Mouse (Mus musculus): ENCODE data around the gene Vmn1r71. TPM values are rescaled to one million over a fixed set of nuclear protein-coding genes. Genes with fewer than 3 reads are reported as not detected.
"Not testable (repeated sequence)": the region's sequence is repeated elsewhere in the genome, so short reads cannot be mapped to it uniquely, and the experiment has no call there.

The Vmn1r71 gene
- polyA plus RNA-seq (2014; fragmentation: Nextera tagmentation; extraction: Ambion mirVana), result not detected in 2 replicates

DNA sequence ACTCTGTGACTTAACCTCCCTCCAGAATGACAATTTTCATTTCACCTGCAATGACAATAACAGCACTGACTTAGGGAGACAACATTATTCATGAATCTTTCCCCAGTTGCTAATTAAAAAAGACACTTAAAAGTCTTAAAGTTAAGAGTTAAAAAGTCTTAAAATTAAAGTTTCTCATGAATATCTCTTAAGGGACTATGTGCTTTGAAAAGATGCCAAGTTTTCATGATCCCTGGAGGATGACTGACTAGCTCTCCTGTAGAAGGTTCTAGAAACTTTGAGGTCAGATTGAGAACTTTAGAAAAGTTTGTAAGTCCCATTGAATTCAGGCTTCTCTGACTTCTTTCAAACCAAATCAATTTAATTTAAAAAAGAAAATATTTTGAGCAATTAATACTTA lies at the start of gene Vmn1r71:
TSS of gene Vmn1r71 (minus strand) at position 101 of the 400 bp plus-strand sequence.
- H3K9ac ChIP-seq (ENCODE audit: low read length), result no peak within 1 kb of the TSS
- no peak within 1 kb of the TSS for H3K4me3 ChIP-seq (ENCODE audit: low read depth, low read length)
- peaks cover 7% of the 10 kb centered on the region for H3K9me3 ChIP-seq (ENCODE audit: control insufficient read depth, low read length)
- no peaks in the 10 kb centered on the region for H3K4me1 ChIP-seq (ENCODE audit: control insufficient read depth, insufficient read depth, low read length)
- DNase-seq (ENCODE audit: low spot score) (no peak), ATAC-seq (ENCODE audit: insufficient number of reproducible peaks, low FRiP score, low TSS enrichment, low read depth) (no peak)
- no peak within 1 kb of the TSS for H3K4me2 ChIP-seq (ENCODE audit: low read depth, severe bottlenecking)
- no peak within 1 kb of the TSS for H3K27ac ChIP-seq (replicated peaks; ENCODE audit: low read depth, low read length)
- no peaks in the 10 kb centered on the region for H3K36me3 ChIP-seq (ENCODE audit: control insufficient read depth, insufficient read depth, low read length)
- no peaks in the 10 kb centered on the region for H3K27me3 ChIP-seq (ENCODE audit: control insufficient read depth, insufficient read depth, low read length)

DNA sequence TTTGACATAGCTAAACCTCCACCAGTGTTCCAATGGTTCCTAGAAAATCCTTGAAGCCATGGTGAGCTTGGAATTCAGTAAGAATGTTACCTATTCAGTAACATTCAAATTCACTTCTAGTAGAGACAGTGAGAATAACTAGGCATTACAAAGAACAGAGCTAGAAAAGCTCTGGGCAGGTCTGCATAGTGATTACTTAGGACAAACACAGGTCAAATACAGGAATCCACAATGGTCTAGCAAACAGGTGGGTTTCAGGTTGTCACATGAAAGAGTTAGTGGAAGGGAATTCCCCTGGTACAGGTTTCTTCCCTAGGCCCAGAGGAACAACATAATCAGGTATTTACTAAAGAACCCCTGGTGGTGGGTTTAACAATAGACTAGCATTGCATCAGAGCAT lies 3.4 kb upstream of the Vmn1r71 start:
- H3K36me3 ChIP-seq (ENCODE audit: control insufficient read depth, insufficient read depth, low read length); H3K27ac ChIP-seq (replicated peaks; ENCODE audit: low read depth, low read length); ATAC-seq (ENCODE audit: insufficient number of reproducible peaks, low FRiP score, low TSS enrichment, low read depth); DNase-seq (ENCODE audit: low spot score); H3K9ac ChIP-seq (ENCODE audit: low read length); H3K9me3 ChIP-seq (ENCODE audit: control insufficient read depth, low read length); H3K4me3 ChIP-seq (ENCODE audit: low read depth, low read length); H3K4me2 ChIP-seq (ENCODE audit: low read depth, severe bottlenecking); H3K4me1 ChIP-seq (ENCODE audit: control insufficient read depth, insufficient read depth, low read length); H3K27me3 ChIP-seq (ENCODE audit: control insufficient read depth, insufficient read depth, low read length): not testable (repeated sequence)

Other genes with a start within 250 kb of the Vmn1r71 start
- gene Vmn1r68, start 195.9 kb downstream of the Vmn1r71 start, polyA plus RNA-seq (2014; fragmentation: Nextera tagmentation; extraction: Ambion mirVana), result not detected in 2 replicates
- not detected in 2 replicates for gene Vmn1r69, start 140.7 kb downstream of the Vmn1r71 start, polyA plus RNA-seq (2014; fragmentation: Nextera tagmentation; extraction: Ambion mirVana)
- gene Vmn1r70, start 122.8 kb downstream of the Vmn1r71 start, polyA plus RNA-seq (2014; fragmentation: Nextera tagmentation; extraction: Ambion mirVana), result not detected in 2 replicates
- not detected in 2 replicates for gene Nlrp4b, start 66.6 kb downstream of the Vmn1r71 start, polyA plus RNA-seq (2014; fragmentation: Nextera tagmentation; extraction: Ambion mirVana)
- gene Zscan4b, start 150.7 kb upstream of the Vmn1r71 start, polyA plus RNA-seq (2014; fragmentation: Nextera tagmentation; extraction: Ambion mirVana), result not detected in 2 replicates

Data from limb, embryonic 11.5 days (tissue).